Mouse (Mus musculus) spleen, adult 12 weeks (tissue): ENCODE data around the gene Ust.

Experiments
- DNase-seq: peaks from one replicate; pipeline ENCODE4 v3.0.0; 2022; ENCODE audit warnings: low spot score

Ust gene

GRCm38 (mm10) chr10:8330006-8330405 lies 188.6 kb downstream of the Ust start:
- DNase-seq = no peak

- no peak for DNase-seq
Observed at GRCm38 (mm10) chr10:8323304-8323765, 195.3 kb downstream of the Ust start.

DNA sequence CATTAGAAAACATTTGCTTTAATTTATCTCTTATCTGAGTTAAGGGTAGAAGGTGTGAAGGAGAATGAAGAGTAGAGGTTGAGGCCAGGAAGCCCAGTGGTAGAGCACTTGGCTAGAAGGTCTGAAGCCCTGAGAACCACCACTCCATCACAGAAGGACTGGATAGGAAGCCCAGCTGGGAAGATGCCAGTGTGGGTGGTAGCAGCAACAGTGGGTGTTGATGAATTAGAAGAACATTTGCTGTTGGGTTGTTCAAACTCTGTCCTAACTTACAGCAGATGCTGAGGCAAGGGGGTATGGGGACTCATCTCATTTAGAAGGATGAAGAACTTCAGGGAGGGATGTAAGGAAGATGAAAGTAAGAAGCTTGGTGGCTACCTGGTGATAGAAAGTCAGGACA lies 197.9 kb downstream of the Ust start:
- no peak for DNase-seq

DNA sequence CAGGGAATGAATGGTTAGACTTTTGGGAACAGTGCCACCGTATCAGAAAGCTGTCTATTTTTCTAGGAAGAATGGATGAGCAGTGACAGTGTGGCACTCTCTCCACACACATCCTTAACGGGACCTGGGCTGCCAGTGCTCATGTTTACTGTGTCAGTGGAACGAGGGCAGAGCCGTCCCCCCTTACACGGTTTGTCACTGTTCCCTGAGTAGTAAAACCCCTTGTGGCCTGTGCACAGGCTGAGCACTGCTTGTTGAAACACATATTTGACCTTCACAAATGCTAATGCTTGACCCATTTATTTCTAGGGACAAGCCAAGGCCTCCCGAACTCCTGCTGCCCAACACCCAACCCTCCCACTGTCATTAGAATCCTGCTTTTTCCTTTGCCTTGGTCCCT lies 209.2 kb downstream of the Ust start:
- DNase-seq = no peak

GRCm38 (mm10) chr10:8304211-8304610 lies 214.4 kb downstream of the Ust start:
- no peak for DNase-seq

DNA sequence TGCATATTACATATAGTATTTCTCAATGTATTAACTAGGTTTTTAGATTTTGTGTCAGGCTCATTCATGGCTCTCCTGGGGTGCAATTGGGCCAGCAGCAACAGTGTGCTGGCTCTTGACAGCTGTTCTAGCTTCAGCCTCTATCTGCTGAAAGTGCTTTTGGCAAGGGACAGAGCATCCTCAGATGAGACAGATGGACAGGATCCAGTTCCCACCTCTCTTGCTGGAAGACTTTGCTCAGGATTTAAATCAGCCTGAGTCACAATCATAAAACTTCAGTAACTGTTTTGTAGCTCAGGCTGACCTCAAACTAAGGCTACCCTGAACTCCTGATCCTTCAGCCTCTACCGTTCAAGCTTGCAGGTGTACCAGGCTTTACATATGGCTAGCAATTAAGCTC lies 219.5 kb downstream of the Ust start:
- no peak for DNase-seq

DNA sequence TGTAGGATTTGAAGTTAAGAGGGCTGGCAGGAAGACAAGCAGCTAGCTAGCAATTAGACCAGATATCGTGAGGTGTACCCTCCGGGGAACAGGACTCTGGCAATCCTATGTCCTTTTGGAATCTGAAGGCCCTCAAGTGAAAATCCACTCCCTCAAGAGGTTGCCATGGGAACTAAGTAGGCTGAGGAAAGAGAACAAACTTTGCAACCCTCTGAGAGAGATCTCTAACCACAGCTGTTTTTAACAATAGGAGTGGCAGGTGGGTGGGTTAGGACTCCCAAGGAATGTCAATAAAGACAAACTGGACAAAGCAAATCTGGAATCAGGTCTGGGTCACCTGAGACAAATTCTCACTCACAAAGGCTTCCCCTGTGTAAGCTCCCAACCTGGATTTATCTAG lies 221.4 kb downstream of the Ust start:
- no peak for DNase-seq

DNA sequence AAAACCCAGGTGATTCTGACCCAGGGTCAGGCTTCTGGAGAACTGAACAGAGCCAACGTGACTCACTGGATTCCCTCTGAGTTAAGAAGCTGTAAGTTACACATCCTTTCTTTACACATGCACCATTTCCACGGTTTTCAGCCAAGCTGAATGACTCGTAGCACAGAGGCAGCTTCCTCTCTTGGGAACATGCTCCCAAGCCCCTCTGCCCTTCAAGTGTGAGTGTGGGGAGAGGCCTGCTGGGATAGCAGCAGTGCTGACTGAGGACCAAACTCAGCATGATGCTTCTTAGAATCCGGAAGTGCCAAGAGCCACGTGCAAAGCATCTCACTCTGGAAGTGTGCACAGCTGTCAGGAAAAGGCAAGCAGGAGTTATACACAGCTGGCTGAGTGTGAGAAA lies 228.0 kb downstream of the Ust start:
- no peak for DNase-seq

DNA sequence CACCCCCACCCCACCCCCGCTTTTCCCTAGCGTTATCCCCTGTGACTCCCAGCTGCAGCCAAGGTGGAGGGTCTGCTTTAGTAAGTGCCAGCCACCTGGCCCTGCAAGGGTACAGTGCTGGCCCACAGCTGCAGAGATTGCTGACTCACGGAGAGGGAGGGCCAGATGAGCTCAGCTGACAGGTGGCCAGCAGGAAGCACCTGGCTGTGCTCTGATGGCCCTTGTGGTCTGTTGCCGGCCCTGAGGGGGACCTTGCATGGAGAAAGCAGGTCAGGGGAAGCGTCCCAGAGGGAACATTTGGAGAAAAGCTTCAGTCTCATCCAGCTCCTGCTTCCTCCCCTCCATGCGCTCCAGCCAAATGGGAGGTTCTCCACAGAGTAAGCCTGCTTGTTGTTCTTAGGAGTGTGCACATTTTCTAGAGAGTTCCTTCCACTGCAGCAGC lies 231.3 kb downstream of the Ust start:
- DNase-seq = no peak

DNA sequence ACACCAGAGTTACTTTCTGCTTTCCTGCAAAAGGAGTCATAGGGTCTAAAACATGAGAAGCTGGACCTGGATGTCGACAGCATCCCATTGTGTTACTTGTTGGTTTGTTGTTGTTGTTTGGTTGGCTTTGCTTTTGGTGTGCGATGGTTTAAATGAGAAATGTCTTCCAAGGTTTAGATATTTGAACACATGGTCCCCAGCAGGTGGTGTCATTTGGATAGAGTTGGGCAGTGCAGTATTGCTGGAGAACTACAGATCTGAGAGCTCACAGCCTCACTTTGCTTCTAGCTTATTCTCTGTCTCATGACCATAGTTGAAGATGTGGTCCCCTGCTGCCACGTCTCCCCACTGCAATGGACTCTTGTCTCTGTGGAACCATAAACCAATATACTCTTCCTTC lies 234.6 kb downstream of the Ust start:
- DNase-seq = no peak

DNA sequence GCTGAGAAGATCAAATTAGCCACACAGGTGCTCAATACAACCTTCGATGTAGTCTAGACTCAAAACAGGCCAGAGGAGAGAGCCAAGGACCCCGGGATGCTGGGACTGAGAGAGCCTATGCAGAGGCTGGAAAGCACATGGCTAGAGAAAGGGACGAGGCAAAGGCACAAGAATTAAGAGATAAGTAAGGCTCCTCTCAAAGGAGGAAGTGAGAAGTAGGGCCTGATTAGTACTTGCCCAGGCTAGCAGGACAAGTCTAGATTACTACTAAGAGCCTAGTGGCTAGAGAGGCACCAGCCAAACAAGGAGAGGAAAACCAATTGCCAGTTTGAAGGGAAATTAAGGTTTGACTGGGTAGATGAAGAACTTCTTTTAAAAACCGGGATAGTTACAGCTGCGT lies 241.5 kb downstream of the Ust start:
- no peak for DNase-seq

DNA sequence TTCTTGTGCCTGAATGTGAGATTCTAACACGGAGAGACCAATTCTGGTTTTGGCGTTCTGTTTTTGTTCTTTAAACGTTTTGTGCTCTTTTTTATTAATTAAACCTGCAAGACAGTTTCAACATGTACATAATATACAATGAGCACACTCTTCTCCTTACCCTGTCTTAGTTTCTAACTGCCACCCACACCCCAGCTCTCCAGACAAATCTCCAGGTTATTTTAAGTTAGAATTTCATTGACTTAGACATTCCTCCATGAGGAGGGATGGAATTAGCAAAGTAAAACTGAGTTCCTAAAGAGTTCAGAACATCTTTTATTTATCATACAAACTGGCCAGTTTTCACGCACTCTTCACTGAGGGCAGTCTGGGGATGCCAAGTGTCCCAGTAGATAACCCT lies 248.9 kb downstream of the Ust start:
- no peak for DNase-seq

DNA sequence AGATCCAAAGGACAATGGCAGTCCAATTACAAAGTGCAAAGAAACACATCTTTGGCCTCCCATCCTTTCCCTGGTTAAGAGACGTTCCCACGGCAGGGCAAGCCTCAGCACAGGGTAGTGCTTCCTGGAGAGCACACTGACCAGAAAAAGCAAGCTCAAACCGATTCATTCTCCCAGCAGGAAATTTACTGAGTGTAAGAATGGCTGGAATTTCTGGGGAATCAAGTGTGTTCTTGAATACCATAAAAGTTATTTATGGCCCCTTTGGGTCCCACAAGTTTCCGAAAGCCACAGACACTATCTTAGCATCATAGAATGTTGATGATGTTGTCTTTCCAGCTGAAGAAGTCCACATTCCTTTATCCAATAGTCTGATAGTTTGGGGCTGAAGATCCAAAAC lies 258.9 kb downstream of the Ust start:
- no peak for DNase-seq

GRCm38 (mm10) chr10:8250005-8250404 lies 268.6 kb downstream of the Ust start:
- DNase-seq = no peak

GRCm38 (mm10) chr10:8242336-8242735 lies 276.3 kb downstream of the Ust start:
- DNase-seq = no peak

GRCm38 (mm10) chr10:8240703-8241102 lies 277.9 kb downstream of the Ust start:
- no peak for DNase-seq

DNA sequence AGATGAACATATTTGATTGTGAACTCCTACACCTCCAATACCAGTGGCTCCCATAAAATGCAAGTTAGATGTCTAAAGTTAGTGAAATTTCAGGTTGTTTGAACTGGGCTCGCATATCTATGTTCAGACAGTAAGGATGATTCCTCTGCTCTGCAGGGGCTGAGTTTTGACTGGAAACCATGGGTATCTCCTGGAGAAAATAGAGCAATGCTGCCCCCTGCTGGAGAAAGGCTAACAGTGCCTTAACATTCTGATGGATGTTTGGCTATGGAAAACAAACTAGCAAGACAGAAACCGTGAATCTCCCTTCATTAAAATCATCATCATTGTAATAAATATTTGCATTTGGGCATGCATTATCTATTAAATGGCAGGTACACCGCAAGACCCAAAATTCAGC lies 278.4 kb downstream of the Ust start:
- peak; percentile 31 for DNase-seq

DNA sequence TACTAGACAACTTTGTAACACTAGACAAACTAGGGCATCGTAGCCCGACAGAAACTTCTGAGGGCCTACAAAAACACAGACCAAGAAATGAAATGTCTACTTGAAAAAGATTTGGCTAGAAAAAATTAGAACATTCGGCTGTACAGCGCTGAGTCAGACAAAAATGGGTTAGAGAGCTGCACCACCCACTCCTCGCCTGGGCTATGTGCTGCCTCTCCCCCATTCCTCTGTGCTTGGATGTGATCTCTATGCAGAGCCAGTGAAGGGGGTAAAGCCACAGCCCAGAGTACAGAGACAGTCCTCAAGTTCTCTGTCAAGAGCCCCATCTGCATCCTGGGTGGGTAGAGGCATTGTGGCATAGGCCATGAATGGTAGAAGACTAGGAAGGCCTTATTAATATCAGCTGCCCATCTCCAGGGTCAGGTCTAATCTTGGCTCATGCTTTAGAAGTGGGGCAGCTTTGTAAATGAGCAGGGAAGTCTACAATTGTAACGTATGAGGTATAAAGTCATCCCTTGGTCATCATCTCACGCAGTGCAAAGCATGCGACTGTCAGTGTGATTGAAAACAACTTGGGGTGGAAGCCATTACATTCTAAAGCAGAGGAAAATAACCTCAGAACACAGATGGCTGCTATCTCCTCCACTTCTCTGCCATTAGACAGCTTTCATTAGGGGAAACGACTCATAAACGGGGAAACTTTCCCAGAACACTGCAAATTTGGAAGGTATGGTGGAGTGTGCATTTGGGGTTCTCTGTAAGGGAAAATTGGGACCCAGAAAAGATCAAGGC lies 281.6 kb downstream of the Ust start:
- no peak for DNase-seq

DNA sequence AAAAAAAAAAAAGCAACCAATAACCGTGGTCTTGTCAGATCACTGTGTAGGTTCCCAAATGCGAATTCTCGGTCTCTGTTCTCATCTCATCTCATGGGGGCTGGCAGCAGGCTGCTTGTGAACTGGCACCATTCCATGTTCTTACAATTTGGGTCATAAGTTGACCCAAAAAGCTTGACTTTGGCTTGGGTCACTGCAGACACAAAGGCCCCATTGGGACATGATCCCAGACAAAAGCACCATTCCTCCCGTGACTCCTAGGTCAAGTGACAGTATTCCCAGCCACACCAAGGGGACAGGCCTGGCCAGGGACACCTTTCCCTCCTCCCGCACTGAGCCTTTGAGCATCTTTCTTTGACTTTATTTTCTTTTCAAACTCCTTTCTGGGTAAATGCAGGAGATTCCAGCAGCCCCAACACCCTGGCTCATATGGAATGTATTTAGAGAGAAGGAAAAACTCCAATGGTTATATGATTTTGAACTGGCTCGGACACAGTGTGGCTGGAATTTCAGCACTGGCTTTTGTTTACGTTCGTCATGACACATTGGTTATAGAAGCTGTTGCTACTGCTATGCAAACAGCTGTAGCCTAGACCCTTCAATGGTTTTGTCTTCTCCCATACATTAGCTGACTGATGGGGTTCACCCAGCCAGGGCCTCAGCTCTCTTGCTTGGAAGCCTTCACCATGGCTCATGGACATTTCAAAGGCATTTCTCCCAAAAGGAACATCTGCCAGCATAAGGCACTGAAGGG lies 285.3 kb downstream of the Ust start:
- DNase-seq = no peak

GRCm38 (mm10) chr10:8232535-8232934 lies 286.1 kb downstream of the Ust start:
- DNase-seq = no peak

GRCm38 (mm10) chr10:8228375-8228743 lies 290.3 kb downstream of the Ust start:
- no peak for DNase-seq

DNA sequence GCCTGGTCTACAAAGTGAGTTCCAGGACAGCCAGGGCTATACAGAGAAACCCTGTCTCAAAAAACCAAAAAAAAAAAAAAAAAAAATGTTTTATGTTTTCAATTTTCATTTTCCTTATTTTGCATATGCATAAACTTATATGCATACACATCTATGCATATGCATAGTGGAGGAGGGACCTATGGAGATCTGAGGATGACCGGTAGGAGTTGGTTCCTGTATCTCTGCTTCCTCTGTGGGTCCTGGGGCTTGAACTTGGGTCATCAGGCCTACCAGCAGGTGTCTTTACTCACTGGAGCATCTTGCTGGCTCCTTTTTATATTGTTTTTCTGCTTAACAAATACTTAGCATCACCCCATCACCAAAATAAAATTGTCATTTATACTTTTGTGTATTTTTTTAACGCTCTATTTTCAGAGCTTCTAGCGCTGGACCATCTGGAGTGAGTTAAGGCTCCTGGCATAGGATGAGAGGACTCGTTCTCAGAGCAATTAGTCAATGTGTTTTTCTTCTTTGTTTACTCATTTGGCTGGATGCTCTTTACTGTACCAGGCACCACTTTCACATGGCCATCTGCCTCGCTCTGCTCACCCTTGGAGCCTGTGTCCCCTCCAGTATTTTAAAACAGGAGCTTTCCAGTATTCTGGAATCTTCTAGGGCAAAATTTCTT lies 290.8 kb downstream of the Ust start:
- no peak for DNase-seq

DNA sequence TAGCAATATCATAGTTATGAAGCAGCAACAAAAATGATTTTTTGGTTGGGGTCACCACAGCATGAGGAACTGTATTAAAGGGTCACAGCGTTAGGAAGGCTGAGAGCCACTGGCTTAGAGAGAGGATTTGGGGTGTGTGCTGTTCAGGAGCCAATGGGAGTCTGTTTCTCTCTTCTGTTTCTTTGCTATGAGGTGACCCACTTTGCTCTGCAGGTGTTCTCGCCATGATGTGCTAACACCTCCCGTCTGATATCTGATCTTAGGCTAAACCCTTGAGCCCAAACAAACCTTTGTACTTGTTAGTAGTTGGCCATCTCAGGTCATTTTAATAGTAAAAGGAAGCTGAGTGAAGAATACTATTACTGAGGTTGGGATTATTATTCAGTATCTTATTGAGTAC lies 292.0 kb downstream of the Ust start:
- DNase-seq = no peak
